Mouse (Mus musculus): ENCODE measurements at regions not wholly inside any gene's neighbourhood (a gene's known extent, or its start where the extent isn't known, plus 50 kb on each side); places are given as distances from the start of the nearest gene placed in this dataset.

- in situ Hi-C loops (cut with MboI, MseI) = no loop called here
Observed at GRCm38 (mm10) chr3:60138319-60138718, 56.6 kb downstream of the Sucnr1 start.

- in situ Hi-C loops (cut with MboI, MseI) = no loop called here
Observed at GRCm38 (mm10) chr3:60159865-60160264, 78.2 kb downstream of the Sucnr1 start.

- in situ Hi-C loops (cut with MboI, MseI) = no loop called here
Observed at GRCm38 (mm10) chr3:60167633-60168032, 86.0 kb downstream of the Sucnr1 start.

- in situ Hi-C loops (cut with MboI, MseI) = no loop called here
Observed at GRCm38 (mm10) chr3:60168135-60168926, 86.7 kb downstream of the Sucnr1 start.

- in situ Hi-C loops (cut with MboI, MseI) = no loop called here
Observed at GRCm38 (mm10) chr3:60169606-60170005, 87.9 kb downstream of the Sucnr1 start.

- in situ Hi-C loops (cut with MboI, MseI) = no loop called here
Observed at GRCm38 (mm10) chr3:60184481-60184880, 102.8 kb downstream of the Sucnr1 start.

GRCm38 (mm10) chr3:60196031-60196430 is 114.4 kb downstream of the Sucnr1 start:
- in situ Hi-C loops (cut with MboI, MseI) = no loop called here

GRCm38 (mm10) chr3:60207936-60208335 is 126.3 kb downstream of the Sucnr1 start:
- in situ Hi-C loops (cut with MboI, MseI) = no loop called here

- in situ Hi-C loops (cut with MboI, MseI) = no loop called here
Observed at GRCm38 (mm10) chr3:60218938-60219337, 137.3 kb downstream of the Sucnr1 start.

GRCm38 (mm10) chr3:60240664-60241063 is 159.0 kb downstream of the Sucnr1 start:
- in situ Hi-C loops (cut with MboI, MseI) = no loop called here

GRCm38 (mm10) chr3:60266666-60267415 is 185.2 kb downstream of the Sucnr1 start:
- in situ Hi-C loops (cut with MboI, MseI) = no loop called here

- in situ Hi-C loops (cut with MboI, MseI) = no loop called here
Observed at GRCm38 (mm10) chr3:60267416-60268174, 185.9 kb downstream of the Sucnr1 start.

GRCm38 (mm10) chr3:60270463-60270862 is 188.8 kb downstream of the Sucnr1 start:
- in situ Hi-C loops (cut with MboI, MseI) = no loop called here

- in situ Hi-C loops (cut with MboI, MseI) = no loop called here
Observed at GRCm38 (mm10) chr3:60273744-60274143, 192.1 kb downstream of the Sucnr1 start.

- in situ Hi-C loops (cut with MboI, MseI) = no loop called here
Observed at GRCm38 (mm10) chr3:60275249-60275838, 193.7 kb downstream of the Sucnr1 start.

GRCm38 (mm10) chr3:60277791-60278190 is 194.8 kb upstream of the Mbnl1 start:
- in situ Hi-C loops (cut with MboI, MseI) = no loop called here

GRCm38 (mm10) chr3:60281229-60281628 is 191.4 kb upstream of the Mbnl1 start:
- in situ Hi-C loops (cut with MboI, MseI) = no loop called here

- in situ Hi-C loops (cut with MboI, MseI) = no loop called here
Observed at GRCm38 (mm10) chr3:60281959-60282495, 190.6 kb upstream of the Mbnl1 start.

- in situ Hi-C loops (cut with MboI, MseI) = no loop called here
Observed at GRCm38 (mm10) chr3:60292142-60292541, 180.5 kb upstream of the Mbnl1 start.

GRCm38 (mm10) chr3:60292940-60293339 is 179.7 kb upstream of the Mbnl1 start:
- in situ Hi-C loops (cut with MboI, MseI) = no loop called here

- in situ Hi-C loops (cut with MboI, MseI) = no loop called here
Observed at GRCm38 (mm10) chr3:60305399-60305798, 167.2 kb upstream of the Mbnl1 start.

GRCm38 (mm10) chr3:60310402-60310801 is 162.2 kb upstream of the Mbnl1 start:
- in situ Hi-C loops (cut with MboI, MseI) = no loop called here

All from T-helper 1 cell (primary cell).